Mouse (Mus musculus) embryonic stem cell, embryonic (primary cell): ENCODE measurements around the gene Emc8.

Experiments
- CTCF ChIA-PET, 4 experiments: fragments of 300-600 bp in 2 of 4; fragments of 350-600 bp in 2 of 4; sonication (Branson Sonifier 250); formaldehyde crosslinking; loops; one replicate each; lab custom pipeline; 2022; ENCODE audit warnings: inconsistent platforms in 2 of 4; lab: Charles Lee
- POLR2A ChIA-PET, 4 experiments: fragments of 300-600 bp in 2 of 4; fragments of 350-600 bp in 2 of 4; sonication (Branson Sonifier 250); formaldehyde crosslinking; loops; one replicate each; lab custom pipeline; 2022; ENCODE audit warnings: antibody characterized with exemption in 4 of 4, inconsistent platforms in 1 of 4; lab: Charles Lee

Emc8 gene

DNA sequence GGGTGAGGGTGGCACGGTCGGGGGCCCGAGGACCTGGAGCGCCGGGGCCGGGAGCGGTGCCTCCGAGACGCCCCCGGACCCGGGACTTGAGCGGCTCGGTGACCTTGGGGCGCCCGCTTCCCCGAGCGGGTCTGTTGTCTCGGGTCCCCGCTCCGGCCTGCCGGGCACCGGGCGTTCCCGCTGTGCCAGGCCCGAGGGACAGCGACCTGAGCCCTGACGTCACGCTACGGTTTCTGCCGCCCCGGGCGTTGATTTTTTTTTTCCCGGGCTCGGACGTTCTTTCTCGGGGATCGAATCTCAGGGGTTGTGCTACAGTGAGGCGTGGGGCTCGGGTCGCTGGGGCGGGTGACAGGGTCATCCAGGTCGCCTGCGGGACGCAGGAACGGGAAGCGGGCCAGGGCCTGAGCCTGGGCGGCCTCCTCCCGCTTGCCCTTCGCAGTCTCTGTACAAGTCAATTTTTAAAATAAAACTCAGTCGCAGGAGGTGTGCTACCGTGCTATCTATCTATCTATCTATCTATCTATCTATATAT, at the start of gene Emc8:
Gene Emc8 (minus strand): TSS at position 200 of the 532 bp plus-strand sequence.
- POLR2A ChIA-PET: interaction anchor here (0.7 to 3.0 kb wide), 10 partner anchors 9 to 491 kb away, joined by 3 to 15 read pairs (median 5); partner anchors contain the start of gene Fam92b (in 1 of the 4)
- CTCF ChIA-PET: interaction anchor here in 3 of 4 experiments (0.6 to 1.4 kb wide), 17 partner anchors 10 to 435 kb away, joined by 3 to 15 read pairs (median 4); no protein-coding TSS in a partner anchor

DNA sequence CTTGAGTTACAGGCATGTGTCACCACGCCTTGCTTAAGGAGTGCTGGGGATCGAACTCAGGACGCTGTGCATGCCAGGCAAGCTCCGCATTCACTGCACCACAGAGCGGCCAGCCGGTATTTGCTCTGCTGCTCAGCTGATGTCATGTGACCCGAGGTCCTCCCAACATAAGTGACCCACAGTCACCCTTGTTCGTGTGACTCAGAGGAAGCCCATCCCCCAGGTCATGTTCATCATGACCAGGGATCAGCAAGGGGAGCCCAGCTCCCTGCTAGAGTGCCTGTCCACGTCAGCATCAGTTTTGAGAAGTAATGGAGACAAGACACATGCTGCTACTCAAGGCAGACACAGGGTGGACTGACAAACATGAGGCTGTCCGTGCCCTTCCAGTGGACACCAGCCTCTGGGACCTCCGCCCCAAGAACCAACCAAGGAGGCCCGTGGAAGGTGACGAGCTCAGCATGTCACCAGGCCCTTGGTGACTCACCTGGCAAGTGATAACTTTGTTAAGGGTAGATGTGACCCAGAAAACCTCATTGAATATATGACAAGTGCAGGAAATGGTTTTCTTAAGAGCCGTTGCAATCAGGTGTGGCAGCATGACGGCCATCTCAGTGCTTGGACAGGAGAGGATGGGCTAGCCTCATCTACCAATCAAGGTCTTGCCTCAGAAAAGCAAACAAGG, 47.8 kb upstream of the Emc8 start:
- ChIA-PET CTCF (interaction anchor here in 3 of 4 experiments (0.6 to 0.9 kb wide), 4 partner anchors 25 to 508 kb away, joined by 3 to 13 read pairs (median 4); no protein-coding TSS in a partner anchor), POLR2A (no interaction called here)

DNA sequence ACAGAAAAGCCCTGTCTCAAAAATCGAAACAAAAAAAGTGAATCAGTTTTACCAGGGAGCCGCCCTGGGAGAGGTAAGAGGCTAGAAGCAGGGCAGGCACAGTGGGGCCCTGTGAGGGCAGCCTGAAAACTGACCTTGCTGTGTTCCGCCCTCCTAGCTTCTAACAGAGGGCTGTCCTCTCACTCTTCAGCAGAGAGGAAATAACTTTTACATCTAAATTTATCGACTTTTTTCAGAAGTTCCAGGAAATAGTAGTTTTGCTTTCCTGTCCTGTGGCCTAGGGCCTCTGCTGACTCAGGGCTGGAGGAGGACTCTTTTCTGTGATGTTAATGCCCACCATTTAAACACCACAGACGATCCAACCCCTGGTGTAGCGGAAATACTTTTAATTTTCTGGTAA, 46.8 kb upstream of the Emc8 start:
- ChIA-PET CTCF (interaction anchor here in 1 of 4 experiments (0.9 kb wide), 1 partner anchor 81 kb away, joined by 4 read pairs; no protein-coding TSS in a partner anchor), POLR2A (no interaction called here)

DNA sequence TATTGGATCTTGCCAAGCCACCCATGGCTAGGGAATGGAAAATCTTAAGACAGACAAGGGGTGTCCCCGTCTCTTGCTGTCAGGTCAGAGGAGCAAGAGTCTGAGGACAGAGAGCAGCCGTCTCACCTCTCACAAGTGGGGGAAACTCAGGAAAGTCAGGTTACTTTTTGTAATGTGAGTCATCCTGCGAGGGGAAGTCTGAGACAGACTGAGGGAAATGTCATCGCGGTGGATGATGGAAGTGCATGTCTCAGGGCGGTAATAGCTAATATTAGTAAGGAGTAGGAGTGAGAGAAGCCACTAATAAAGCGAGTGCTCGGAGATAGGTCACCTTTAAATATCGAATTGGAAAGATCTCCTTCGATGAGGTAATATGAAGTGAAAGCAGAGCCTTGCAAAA, 40.8 kb upstream of the Emc8 start:
- ChIA-PET POLR2A (no interaction called here), CTCF (interaction anchor here in 3 of 4 experiments (0.7 to 1.6 kb wide), 3 partner anchors 11 to 31 kb away, joined by 3 to 6 read pairs (median 3); no protein-coding TSS in a partner anchor)

DNA sequence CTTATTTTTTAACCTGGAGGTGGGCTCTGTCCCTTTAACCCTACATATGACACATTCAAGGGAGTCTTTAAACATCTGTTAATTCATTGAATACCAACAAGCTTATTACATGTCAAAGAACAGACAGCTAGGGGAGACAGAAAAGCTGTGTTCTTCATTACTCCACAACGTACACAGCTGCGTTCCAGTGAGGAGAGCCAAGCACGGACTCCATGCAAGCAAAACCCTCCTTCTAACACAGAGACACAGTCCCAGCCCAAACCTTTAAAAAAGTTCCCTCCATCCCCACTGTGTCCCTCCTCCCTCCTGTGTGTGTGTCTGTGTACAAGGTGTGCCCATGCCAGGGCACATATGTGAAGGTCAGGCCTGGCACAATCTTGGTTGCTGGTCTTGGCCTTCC, 37.8 kb upstream of the Emc8 start:
- ChIA-PET POLR2A (interaction anchor here in 2 of 4 experiments (0.7 kb wide), 2 partner anchors 100 to 234 kb away, joined by 3 to 4 read pairs; no protein-coding TSS in a partner anchor), CTCF (interaction anchor here in 1 of 4 experiments (0.6 to 0.7 kb wide), 3 partner anchors 11 to 1206 kb away, joined by 3 to 7 read pairs (median 3); no protein-coding TSS in a partner anchor)

DNA sequence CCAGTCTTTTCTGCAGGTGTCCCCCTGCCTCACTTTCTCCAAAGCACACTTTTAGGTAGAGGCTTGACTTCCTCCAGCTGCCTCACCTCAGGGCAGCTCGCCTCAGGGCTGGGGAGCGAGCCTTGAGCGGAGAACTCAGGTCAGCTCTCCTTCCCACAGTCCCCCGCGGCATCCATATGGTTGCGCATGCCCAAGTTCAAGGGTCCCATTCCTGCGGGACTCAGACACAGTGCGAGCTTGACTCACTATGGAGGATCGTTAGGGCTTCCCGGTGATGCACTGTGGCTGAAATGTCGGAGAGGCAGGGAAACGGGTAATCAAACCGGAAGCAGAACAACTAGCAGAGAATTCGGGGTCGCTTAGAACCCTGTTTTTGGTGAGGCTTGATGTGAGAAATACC, 36.8 kb upstream of the Emc8 start:
- CTCF ChIA-PET: interaction anchor here in 3 of 4 experiments (0.6 to 1.2 kb wide), 5 partner anchors 20 to 993 kb away, joined by 3 to 4 read pairs (median 3); no protein-coding TSS in a partner anchor
- POLR2A ChIA-PET: interaction anchor here in 2 of 4 experiments (0.6 to 1.5 kb wide), 5 partner anchors 22 to 66 kb away, joined by 3 to 9 read pairs (median 3); partner anchors contain the start of gene Irf8 (in 1 of the 2)

DNA sequence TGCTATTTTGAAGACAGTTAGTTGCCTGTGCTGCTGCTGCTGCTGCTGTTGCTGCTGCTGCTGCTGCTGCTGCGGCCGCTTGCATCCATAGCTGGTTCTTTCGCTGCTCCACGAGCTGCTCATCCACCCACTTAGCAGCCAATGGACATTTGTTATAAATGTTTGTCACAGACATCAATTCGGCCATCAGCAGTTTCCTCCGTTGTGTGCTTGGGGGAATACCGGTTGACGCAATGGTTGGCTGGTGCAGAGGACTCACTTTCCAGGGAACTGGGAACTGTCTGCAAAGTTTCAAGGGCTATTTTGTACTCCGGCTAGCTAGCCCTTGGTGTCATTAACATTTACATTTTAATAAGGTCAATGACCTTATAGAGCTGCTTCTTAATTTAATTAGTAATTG, 35.8 kb upstream of the Emc8 start:
- ChIA-PET POLR2A (interaction anchor here in 2 of 4 experiments (0.6 to 1.5 kb wide), 2 partner anchors 18 to 32 kb away, joined by 3 read pairs; partner anchors contain the start of gene Irf8 (in 1 of the 2)), CTCF (interaction anchor here in 1 of 4 experiments (1.2 kb wide), 1 partner anchor 124 kb away, joined by 4 read pairs; no protein-coding TSS in a partner anchor)

DNA sequence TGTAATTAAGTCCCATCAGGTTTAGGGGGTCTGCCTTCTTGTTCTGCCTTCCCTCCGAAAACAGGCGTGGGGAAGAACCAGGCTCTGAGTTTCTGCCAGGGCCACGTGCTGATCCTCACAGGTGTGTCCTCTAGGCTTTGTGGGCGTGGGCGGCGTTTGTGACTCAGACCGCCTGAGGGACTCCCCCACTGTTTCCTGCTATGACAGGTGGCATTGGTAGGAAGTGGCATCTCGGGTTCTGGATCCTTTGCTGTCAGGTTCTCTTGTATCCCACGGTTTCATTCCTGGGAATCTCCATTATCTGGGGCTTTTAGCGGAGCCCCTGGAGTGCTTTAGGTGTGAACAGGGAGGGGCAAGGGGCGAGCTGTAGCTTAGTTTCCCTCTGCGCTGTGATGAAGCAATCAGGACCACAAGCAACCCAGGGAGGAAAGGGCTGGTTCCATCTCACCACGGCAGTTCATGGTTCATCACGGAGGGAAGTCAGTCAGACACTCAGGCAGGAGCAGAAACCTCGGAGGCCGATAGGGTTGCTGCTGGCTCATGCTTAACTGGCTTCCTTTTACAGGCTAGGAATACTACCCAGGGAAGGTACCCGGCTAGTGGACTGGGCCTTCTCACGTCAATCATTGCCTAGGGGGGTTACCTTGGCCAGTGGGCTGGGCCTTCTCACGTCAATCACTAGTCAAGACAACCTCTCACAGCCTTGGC, 33.5 kb upstream of the Emc8 start:
- ChIA-PET CTCF (interaction anchor here in 1 of 4 experiments (1.1 kb wide), 1 partner anchor 22 kb away, joined by 5 read pairs; no protein-coding TSS in a partner anchor), POLR2A (no interaction called here)

DNA sequence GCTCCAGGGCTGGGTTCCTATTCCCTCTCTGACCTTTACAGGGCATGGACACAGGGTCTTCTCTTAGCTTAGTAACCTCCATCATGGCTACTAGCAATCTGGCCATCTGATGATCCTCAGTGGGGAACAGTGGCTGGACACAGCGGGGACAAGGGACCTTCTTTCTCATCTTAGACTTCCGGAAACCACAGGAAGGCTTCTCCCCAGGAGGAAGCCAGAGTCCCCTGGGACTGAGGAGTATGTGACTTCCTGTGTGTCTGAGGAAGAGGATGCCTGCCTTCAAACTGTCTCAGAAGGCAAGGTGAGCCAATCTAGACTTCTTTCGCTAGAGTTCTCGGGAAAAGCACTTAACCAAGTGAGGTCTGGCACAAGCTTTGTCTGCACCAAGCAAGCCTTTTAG, 31.7 kb upstream of the Emc8 start:
- CTCF ChIA-PET: interaction anchor here in 2 of 4 experiments (0.7 to 1.6 kb wide), 6 partner anchors 13 to 411 kb away, joined by 3 to 5 read pairs (median 4); no protein-coding TSS in a partner anchor
- POLR2A ChIA-PET: interaction anchor here in 2 of 4 experiments (0.6 to 1.4 kb wide), 2 partner anchors 43 to 107 kb away, joined by 4 to 6 read pairs; no protein-coding TSS in a partner anchor

DNA sequence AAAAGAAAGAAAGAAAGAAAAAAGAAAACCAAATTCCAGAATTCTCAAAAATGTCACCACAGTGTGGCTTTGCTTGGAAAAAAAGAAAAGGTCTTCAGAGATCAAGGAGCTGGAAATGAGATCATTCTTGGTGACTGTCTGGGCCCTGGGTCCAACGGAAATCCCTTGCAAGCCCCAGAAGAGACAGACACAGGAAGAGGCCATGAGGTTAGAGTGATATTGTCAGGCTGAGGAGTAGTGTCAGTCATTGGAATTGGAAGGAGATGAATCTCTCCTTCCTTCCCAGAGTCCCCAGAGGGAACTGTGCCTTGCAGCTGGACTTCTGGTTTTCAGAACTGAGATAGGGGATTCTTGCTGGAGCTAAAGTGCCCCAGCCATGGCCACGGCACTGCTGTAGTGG, 31.2 kb upstream of the Emc8 start:
- ChIA-PET CTCF (interaction anchor here in 2 of 4 experiments (0.7 to 1.6 kb wide), 6 partner anchors 14 to 411 kb away, joined by 3 to 5 read pairs (median 4); no protein-coding TSS in a partner anchor), POLR2A (interaction anchor here in 1 of 4 experiments (1.4 kb wide), 1 partner anchor 107 kb away, joined by 4 read pairs; no protein-coding TSS in a partner anchor)

DNA sequence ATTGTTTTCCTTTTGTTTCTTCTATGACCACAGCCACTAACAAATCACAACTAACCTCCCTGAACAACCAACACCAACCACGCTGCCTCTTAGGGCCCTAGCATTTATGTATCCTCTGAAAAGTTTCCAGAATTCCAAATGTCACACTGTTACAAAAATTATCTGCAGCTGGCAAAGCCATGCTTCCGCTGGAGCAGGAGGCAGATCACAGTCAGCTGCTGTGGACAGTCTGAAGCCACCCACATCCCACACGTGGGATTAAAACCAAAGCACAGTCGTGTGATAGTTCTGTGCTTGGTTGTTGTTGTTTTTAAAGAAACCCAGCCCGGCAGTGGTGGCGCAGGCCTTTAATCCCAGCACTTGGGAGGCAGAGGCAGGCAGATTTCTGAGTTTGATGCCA, 30.7 kb upstream of the Emc8 start:
- POLR2A ChIA-PET: no interaction called here
- CTCF ChIA-PET: interaction anchor here in 2 of 4 experiments (0.8 to 1.9 kb wide), 4 partner anchors 20 to 101 kb away, joined by 3 to 16 read pairs (median 4); no protein-coding TSS in a partner anchor

DNA sequence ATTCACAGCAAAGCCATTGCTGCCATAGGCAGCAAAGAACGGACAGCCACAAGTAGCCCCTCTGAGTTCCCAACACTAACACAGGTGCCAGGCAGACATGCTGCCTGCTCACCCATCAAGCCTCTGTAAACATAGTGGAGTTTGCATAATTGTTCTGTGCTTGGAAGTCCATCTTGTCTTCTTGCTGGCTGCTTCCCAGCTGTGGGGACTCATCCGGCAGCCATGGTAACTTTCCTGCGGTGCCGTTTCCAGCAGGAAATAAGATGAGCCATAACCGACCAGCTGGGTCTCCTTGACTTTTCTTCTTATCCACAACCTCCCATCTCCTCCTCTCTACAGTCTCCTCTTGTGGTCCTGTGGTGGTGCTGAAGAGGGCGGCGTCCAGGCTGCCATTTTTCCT, 30.1 kb upstream of the Emc8 start:
- ChIA-PET POLR2A (interaction anchor here in 1 of 4 experiments (1.5 kb wide), 1 partner anchor 21 kb away, joined by 3 read pairs; no protein-coding TSS in a partner anchor), CTCF (interaction anchor here in 3 of 4 experiments (0.5 to 1.9 kb wide), 18 partner anchors 12 to 139 kb away, joined by 3 to 16 read pairs (median 4); no protein-coding TSS in a partner anchor)

DNA sequence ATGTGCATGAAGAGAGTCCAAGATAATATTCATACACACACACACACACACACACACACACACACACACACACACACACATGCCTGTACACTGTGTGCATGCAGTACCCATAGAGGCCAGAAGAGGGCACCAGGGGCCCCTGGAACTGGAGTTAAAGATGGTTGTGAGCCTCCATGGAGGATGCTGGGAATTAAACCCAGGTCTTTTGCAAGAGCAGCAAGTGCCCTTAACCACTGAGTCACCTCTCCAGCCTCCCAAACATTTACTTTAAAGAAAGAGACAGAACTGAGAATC, 29.6 kb upstream of the Emc8 start:
- ChIA-PET CTCF (interaction anchor here (0.6 to 1.9 kb wide), 43 partner anchors 12 to 1211 kb away, joined by 3 to 19 read pairs (median 4); no protein-coding TSS in a partner anchor), POLR2A (interaction anchor here in 2 of 4 experiments (0.7 to 1.5 kb wide), 4 partner anchors 18 to 471 kb away, joined by 3 to 5 read pairs (median 4); no protein-coding TSS in a partner anchor)

DNA sequence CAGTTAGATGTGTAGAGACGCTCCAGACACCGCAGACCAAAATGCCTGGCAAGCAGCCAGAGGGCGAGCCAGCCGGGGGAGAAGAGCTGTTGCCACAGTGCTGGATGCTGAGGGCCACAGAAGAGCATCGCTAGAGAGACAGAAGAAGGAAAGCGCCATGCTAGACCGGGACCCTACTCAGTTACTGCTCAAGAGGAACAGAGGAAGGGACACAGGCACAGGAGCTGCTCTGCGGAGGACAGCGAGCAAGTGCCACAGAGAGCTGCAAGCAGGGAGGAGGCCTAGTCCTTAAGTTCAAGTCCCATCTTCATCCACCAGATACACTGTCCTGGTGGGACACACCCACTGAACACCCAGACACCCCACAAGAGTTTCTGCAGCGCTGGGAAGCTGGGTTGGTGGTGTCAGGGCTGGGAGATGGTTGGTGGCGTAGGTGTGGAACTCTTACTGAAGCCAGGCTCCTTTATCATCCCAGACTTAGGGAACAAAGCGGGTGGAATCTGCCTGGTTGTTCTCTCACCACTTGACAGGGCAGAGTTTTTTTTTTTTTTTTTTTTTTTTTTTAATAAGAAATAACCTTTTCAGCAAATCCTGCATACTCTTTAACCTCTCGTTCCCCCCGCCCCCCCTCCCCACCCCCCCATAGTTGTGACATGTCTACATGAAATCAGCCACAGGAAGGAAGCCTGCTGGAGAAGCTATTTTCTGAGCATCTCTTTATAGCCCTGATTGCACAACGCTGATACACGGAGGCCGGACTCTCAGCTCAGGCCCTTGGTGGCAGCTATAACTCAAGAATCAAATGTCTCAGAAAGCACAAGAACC, 29.0 kb upstream of the Emc8 start:
- CTCF ChIA-PET: interaction anchor here (0.5 to 1.9 kb wide), 48 partner anchors 12 to 1211 kb away, joined by 3 to 19 read pairs (median 4); no protein-coding TSS in a partner anchor
- POLR2A ChIA-PET: interaction anchor here in 2 of 4 experiments (0.7 to 1.5 kb wide), 4 partner anchors 18 to 472 kb away, joined by 3 to 5 read pairs (median 4); no protein-coding TSS in a partner anchor

DNA sequence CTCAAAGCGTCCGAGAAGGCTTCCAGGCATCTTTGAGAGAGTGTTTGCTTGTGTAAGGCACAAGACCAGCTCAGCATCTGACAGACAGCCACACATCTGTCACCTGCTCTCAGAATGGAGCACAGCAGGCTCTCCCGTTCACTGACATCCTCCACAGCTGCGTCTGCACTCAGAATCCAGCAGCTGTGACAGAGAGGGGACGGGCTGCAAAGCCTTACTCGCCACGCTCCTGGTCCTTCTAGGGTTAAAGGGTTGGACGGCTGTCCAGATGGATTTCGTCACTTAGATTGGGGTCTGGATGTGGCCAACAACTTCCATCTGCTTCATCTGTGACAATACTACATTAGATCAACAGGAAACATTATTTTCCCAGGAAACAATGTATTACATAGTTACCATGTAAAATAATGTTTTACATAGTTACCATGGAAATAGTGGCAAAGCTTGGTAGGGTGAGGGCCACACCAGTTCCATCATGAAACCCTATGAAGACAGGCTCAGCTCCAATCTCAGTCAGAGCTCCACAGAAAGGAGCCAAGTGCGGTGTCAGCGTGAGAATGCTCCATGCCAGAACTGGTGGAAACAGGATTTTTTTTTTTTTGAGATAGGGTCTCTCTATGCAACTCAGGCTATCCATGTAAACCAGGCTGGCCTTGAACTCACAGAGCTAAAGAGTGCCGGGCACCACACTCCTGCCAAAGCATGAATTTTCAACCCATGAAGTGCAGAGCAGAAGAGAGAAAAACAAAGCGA, 28.2 kb upstream of the Emc8 start:
- ChIA-PET CTCF (interaction anchor here (0.5 to 1.8 kb wide), 19 partner anchors 13 to 816 kb away, joined by 3 to 11 read pairs (median 3); no protein-coding TSS in a partner anchor), POLR2A (interaction anchor here in 3 of 4 experiments (0.6 to 1.2 kb wide), 4 partner anchors 25 to 807 kb away, joined by 3 to 5 read pairs (median 3); no protein-coding TSS in a partner anchor)

DNA sequence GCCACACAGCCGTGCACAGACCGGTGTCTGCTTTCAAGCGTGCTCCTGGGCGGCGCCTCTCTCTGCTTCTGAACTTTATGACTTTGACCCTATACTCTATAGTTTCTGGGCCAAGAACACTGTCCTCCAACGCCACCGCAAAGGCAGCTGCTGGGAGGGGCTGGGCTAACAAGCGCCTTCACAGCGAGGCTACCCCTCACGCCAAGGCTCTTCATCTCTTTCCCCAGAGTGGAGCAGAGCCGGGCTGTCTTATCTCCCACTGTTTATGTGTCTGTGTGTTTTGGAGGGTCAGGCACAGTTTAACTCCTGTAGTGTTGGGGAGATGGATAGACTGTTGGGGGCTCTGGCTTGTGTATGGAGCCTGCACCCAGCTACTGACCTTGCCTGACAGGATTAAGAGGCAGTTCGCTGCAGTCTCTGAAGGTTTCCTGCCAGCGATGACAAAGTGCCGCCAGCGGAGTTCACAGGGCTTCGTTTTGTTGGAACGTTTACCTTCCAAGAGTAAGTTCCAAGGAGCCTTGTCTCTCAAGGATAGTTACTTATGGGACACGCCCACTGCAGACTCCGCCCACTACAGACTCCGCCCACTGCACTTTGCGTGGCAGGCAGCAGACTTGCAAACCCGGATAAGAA, 25.6 kb upstream of the Emc8 start:
- POLR2A ChIA-PET: interaction anchor here in 1 of 4 experiments (1.0 kb wide), 1 partner anchor 52 kb away, joined by 3 read pairs; no protein-coding TSS in a partner anchor

More for the DNA sequence above, 25.6 kb upstream of the Emc8 start:
- CTCF ChIA-PET: no interaction called here
